Mouse (Mus musculus) cortical plate, adult 2 months (tissue): Measurements from ENCODE around the gene Gcc1. TPM values are rescaled to one million over a fixed set of nuclear protein-coding genes. Genes with fewer than 3 reads are reported as not detected.

Experiments used
- H3K27ac ChIP-seq: fragments of 200-500 bp; 2 replicates; pipeline ENCODE4 v1.5.1; 2012; ENCODE audit warnings: low read length, control low read depth, inconsistent platforms; ENCODE audit not compliant: insufficient read depth
- H3K4me1 ChIP-seq: fragments of 200-500 bp; 2 replicates; pipeline ENCODE4 v1.6.1; 2011; ENCODE audit warnings: low read length; ENCODE audit not compliant: control insufficient read depth, insufficient read depth
- H3K4me3 ChIP-seq: fragments of 200-500 bp; 2 replicates; pipeline ENCODE4 v1.5.1; 2011; ENCODE audit warnings: mild to moderate bottlenecking, low read length, control low read depth; ENCODE audit not compliant: insufficient read depth
- CTCF ChIP-seq: fragments of 200-500 bp; IDR thresholded peaks from 2 replicates; pipeline ENCODE4 v1.5.1; 2011; ENCODE audit warnings: mild to moderate bottlenecking, control low read depth, low read length; ENCODE audit not compliant: insufficient read depth; ENCODE audit errors: extremely low read depth
- POLR2A ChIP-seq: fragments of 200-500 bp; IDR thresholded peaks from 2 replicates; pipeline ENCODE4 v1.6.1; 2011; ENCODE audit warnings: mild to moderate bottlenecking, low read length, control low read depth; ENCODE audit not compliant: insufficient read depth; ENCODE audit errors: extremely low read depth
- polyA plus RNA-seq: library from polyadenylated mRNA; depleted of rRNA; stranded (reverse); fragments of >200 nt; gene quantifications from 2 replicates; pipeline ENCODE4 v1.2.3, GENCODE M21; 2012

Gene Gcc1
- polyA plus RNA-seq, 1 experiment: 9.7 TPM

DNA sequence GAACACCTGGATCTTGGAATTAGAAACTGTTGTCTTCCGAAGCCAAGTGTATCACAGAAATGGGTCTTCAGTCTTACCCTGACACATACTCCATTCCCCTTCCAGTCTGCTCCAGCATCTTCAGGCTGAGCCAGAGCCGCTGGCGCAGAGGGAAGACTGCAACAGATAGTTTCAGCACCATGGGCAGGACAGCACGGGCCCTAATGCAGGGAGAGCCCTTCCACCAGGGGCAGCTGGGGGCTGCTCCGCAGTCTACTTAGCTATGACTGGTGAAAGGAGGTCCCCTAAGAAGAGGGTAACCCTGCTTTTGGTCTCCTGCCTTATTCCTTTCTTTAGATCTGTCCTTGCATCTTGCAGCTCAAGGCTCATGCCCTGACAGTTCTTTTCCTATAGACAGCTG, 22.3 kb upstream of the Gcc1 start:
- H3K4me1 ChIP-seq: no peaks in the 10 kb centered on the region
- no peak overlapping the region for H3K27ac ChIP-seq
- no peak for TF ChIP-seq POLR2A
- no peak for TF ChIP-seq CTCF
- H3K4me3 ChIP-seq: no peak overlapping the region

DNA sequence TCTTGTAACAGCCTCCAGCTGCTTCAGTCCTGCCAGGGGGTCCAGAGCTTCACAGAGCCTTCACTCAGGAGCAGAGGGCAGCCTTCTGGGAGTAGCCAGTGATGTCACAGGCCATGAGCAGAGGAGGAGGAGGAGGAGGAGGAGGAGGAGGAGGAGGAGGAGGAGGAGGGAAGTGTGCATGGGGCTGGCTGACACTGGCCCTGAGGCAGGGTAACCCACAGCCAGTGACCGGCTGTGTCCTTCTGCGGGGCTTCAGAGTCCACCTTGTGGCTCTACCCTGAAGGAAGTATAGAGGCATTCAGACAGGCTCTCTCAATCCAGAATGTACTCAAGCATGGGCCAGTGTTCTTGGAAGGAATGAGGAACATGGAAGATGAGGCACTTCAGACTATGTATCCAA, 21.1 kb upstream of the Gcc1 start, which contains the start of gene Pax4:
Gene Pax4 (minus strand): TSS at position 101 of the 400 bp plus-strand sequence.
- no peak for TF ChIP-seq CTCF
- TF ChIP-seq POLR2A: no peak
- Histone ChIP-seq H3K4me1 (no peaks in the 10 kb centered on the region), H3K4me3 (no peak within 1 kb of the TSS), H3K27ac (no peak within 1 kb of the TSS)

GRCm38 (mm10) chr6:28447937-28448336, 19.7 kb upstream of the Gcc1 start:
- no peak for TF ChIP-seq CTCF
- TF ChIP-seq POLR2A: no peak

DNA sequence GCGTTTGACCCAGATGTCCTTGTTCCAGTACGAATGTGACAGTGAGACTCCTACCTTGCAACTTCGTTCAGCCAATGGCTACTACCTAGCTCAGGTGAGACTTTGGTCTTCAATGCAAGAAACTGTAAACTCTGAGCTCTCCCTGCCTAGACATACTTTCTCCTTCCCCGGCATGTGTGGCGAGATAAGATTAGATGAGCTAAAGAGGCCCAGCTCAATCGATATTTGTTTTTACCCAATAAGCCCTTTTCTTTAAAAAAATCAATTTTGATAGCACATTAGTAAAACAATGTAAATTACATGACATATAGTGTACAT, 3.3 kb upstream of the Gcc1 start:
- Histone ChIP-seq H3K4me1 (no peaks in the 10 kb centered on the region), H3K4me3 (no peak overlapping the region), H3K27ac (no peak overlapping the region)
- TF ChIP-seq POLR2A (no peak), CTCF (no peak)

More at GRCm38 (mm10) chr6:28447937-28448336, 19.7 kb upstream of the Gcc1 start:
- Histone ChIP-seq H3K4me1 (no peaks in the 10 kb centered on the region), H3K27ac (no peak overlapping the region), H3K4me3 (no peak overlapping the region)

GRCm38 (mm10) chr6:28430795-28431537, 2.8 kb upstream of the Gcc1 start:
- H3K27ac ChIP-seq: no peak overlapping the region
- no peak overlapping the region for H3K4me3 ChIP-seq
- no peaks in the 10 kb centered on the region for H3K4me1 ChIP-seq
- no peak for TF ChIP-seq POLR2A
- no peak for TF ChIP-seq CTCF

- Histone ChIP-seq H3K4me1 (0 out of 2 replicates have a peak, but pooled peaks cover under 1% of the 10 kb centered on the region), H3K4me3 (no peak overlapping the region), H3K27ac (no peak overlapping the region)
- TF ChIP-seq POLR2A (no peak), CTCF (no peak)
Observed at GRCm38 (mm10) chr6:28429870-28430269, 1.7 kb upstream of the Gcc1 start.

DNA sequence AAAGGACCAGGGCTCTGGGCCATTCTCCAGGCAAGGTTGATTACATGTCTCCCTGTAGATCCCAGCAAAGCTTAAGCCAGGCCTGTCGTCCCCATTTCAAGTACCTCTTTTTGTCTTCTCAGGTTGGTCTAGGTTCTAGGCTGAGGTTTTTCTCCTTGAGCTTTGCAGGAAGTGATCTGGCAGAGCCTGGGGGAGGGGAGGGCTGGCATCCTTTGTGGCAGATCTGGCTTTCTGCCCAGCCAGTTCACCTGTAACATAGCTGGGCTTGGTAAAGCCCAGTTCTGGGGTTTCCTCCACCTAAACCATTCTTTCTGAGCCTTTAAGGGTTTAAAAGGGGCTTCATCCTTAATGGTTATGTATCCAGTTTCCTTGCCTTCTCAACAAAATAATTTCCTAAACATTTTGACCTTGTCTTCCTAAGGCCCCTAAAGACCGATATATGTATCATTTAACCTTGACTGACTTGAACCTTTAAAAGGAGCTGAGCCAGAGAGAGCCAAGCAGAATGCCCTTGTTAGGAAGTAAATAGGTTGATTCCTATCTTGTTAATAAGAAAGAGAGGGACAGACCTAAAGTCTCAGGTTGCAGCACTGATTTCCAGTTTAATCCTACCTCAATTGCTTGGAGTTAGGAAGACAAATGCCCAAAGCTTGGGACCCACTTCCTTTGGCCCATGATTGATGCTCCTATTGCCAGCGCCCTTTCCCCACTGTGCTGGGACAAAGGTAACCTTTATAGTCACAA, 922 bp downstream of the Gcc1 start, which contains the start of gene Fscn3:
Gene Fscn3 (plus strand): TSS at position 694 of the 744 bp plus-strand sequence.
- no peak within 1 kb of the TSS for H3K27ac ChIP-seq
- H3K4me3 ChIP-seq: no peak within 1 kb of the TSS
- H3K4me1 ChIP-seq: peaks cover 3% of the 10 kb centered on the region; the same call in 1 of the 2 replicates
- TF ChIP-seq POLR2A (no peak; the same call in 1 of the 2 replicates), CTCF (no peak)

- Histone ChIP-seq H3K4me3 (peak overlapping the region; percentile 98; the same call in 1 of the 2 replicates), H3K4me1 (peaks cover 8% of the 10 kb centered on the region), H3K27ac (no peak overlapping the region)
- TF ChIP-seq POLR2A (no peak), CTCF (no peak)
Observed at GRCm38 (mm10) chr6:28425019-28425418, 3.2 kb downstream of the Gcc1 start.

GRCm38 (mm10) chr6:28423767-28424695, 4.2 kb downstream of the Gcc1 start:
- H3K27ac ChIP-seq: peak overlapping the region; percentile 89
- TF ChIP-seq POLR2A (no peak), CTCF (no peak)
- H3K4me3 ChIP-seq: peak overlapping the region; percentile 98
- H3K4me1 ChIP-seq: peaks cover 13% of the 10 kb centered on the region
